Mouse (Mus musculus) CH12.LX (cell line): ENCODE results near the gene Gsap. TPM values are rescaled to one million over a fixed set of nuclear protein-coding genes. Genes with fewer than 3 reads are reported as not detected.

Experiments used
- DNase-seq: peaks from one replicate; pipeline ENCODE4 v3.0.0-alpha.2; 2013; ENCODE audit errors: extremely low read depth
- H3K27ac ChIP-seq: 2 replicates; pipeline ENCODE4 v1.5.1; 2012; ENCODE audit warnings: low read depth, mild to moderate bottlenecking, control low read depth, moderate library complexity; ENCODE audit not compliant: insufficient read depth
- H3K27me3 ChIP-seq: replicated peaks from 2 replicates; pipeline ENCODE3; 2012; ENCODE audit warnings: inconsistent platforms
- H3K36me3 ChIP-seq, 2 experiments: replicated peaks in 1 of 2; 2 replicates each; pipeline versions ENCODE3 to v1.6.1; 2012; ENCODE audit warnings: inconsistent platforms in 1 of 2, low read length in 1 of 2, mild to moderate bottlenecking in 1 of 2, mixed read lengths in 1 of 2, moderate library complexity in 1 of 2; ENCODE audit not compliant: control insufficient read depth in 1 of 2, insufficient read depth in 1 of 2
- H3K4me1 ChIP-seq, 2 experiments: 2 replicates each; pipeline ENCODE4 v1.6.1; 2012; ENCODE audit warnings: inconsistent platforms in 1 of 2, moderate library complexity in 1 of 2; ENCODE audit not compliant: insufficient read depth in 2 of 2, control insufficient read depth in 1 of 2
- H3K4me2 ChIP-seq: 2 replicates; pipeline ENCODE4 v1.6.1; 2012; ENCODE audit warnings: low read depth, mild to moderate bottlenecking, control low read depth; ENCODE audit not compliant: poor library complexity, insufficient read depth, severe bottlenecking
- H3K4me3 ChIP-seq, 3 experiments: fragments of 150-350 bp in 1 of 3; sonication (generic) in 1 of 3; replicated peaks in 1 of 3; 2 replicates each; pipeline versions ENCODE3 to v1.5.1; 2011 to 2012; ENCODE audit warnings: low read depth in 2 of 3, low read length in 2 of 3, mild to moderate bottlenecking in 2 of 3, moderate library complexity in 2 of 3, control low read depth in 1 of 3, improper control_type of control experiment in 1 of 3, inconsistent platforms in 1 of 3, mixed read lengths in 1 of 3; ENCODE audit not compliant: poor library complexity in 1 of 3
- H3K79me2 ChIP-seq: replicated peaks from 2 replicates; pipeline ENCODE4 v1.6.1; 2012; ENCODE audit warnings: mild to moderate bottlenecking, moderate library complexity; ENCODE audit not compliant: control insufficient read depth, poor library complexity, insufficient read depth, severe bottlenecking; ENCODE audit errors: extremely low read depth
- H3K9ac ChIP-seq: 2 replicates; pipeline ENCODE4 v1.6.1; 2012; ENCODE audit warnings: low read depth, mild to moderate bottlenecking, control low read depth, moderate library complexity; ENCODE audit not compliant: insufficient read depth
- H3K9me3 ChIP-seq: replicated peaks from 2 replicates; pipeline ENCODE3; 2012; ENCODE audit warnings: low read length, inconsistent platforms, mixed read lengths
- CHD2 ChIP-seq: IDR thresholded peaks from 2 replicates; pipeline ENCODE4 v1.6.1; 2011; ENCODE audit warnings: low read length, improper control_type of control experiment
- CTCF ChIP-seq, 2 experiments: IDR thresholded peaks in 1 of 2; conservative IDR thresholded peaks in 1 of 2; 2 replicates each; pipeline ENCODE4 v1.5.1; 2011 to 2012; ENCODE audit warnings: low read depth in 2 of 2, low read length in 2 of 2, improper control_type of control experiment in 1 of 2, inconsistent platforms in 1 of 2, mild to moderate bottlenecking in 1 of 2, moderate library complexity in 1 of 2
- HCFC1 ChIP-seq: IDR thresholded peaks from 2 replicates; pipeline ENCODE4 v1.6.1; 2012; ENCODE audit warnings: low read depth, mild to moderate bottlenecking, inconsistent platforms, low read length, improper control_type of control experiment
- JUND ChIP-seq: conservative IDR thresholded peaks from 2 replicates; pipeline ENCODE4 v1.6.1; 2011; ENCODE audit warnings: low read depth, low read length, improper control_type of control experiment
- KAT2A ChIP-seq: IDR thresholded peaks from 2 replicates; pipeline ENCODE4 v1.6.1; 2012; ENCODE audit warnings: low read length, improper control_type of control experiment, inconsistent platforms; ENCODE audit not compliant: insufficient replicate concordance
- MAFK ChIP-seq: IDR thresholded peaks from 2 replicates; pipeline ENCODE4 v1.6.1; 2011; ENCODE audit warnings: low read length, improper control_type of control experiment; ENCODE audit not compliant: insufficient replicate concordance
- MAX ChIP-seq: IDR thresholded peaks from 2 replicates; pipeline ENCODE4 v1.6.1; 2011; ENCODE audit warnings: low read length, improper control_type of control experiment
- MAZ ChIP-seq: IDR thresholded peaks from 2 replicates; pipeline ENCODE4 v1.6.1; 2012; ENCODE audit warnings: low read depth, mild to moderate bottlenecking, inconsistent platforms, low read length, improper control_type of control experiment, moderate library complexity
- NELFE ChIP-seq: IDR thresholded peaks from 2 replicates; pipeline ENCODE4 v1.6.1; 2011; ENCODE audit warnings: low read depth, low read length, improper control_type of control experiment
- PAX5 ChIP-seq: IDR thresholded peaks from 2 replicates; pipeline ENCODE4 v1.6.1; 2012; ENCODE audit warnings: low read length, inconsistent platforms, mixed read lengths
- POLR2A ChIP-seq: IDR thresholded peaks from 2 replicates; pipeline ENCODE4 v1.6.1; 2011; ENCODE audit warnings: low read depth, mild to moderate bottlenecking, improper control_type of control experiment, low read length
- POLR2AphosphoS2 ChIP-seq: IDR thresholded peaks from 2 replicates; pipeline ENCODE4 v1.6.1; 2011; ENCODE audit warnings: low read depth, low read length, improper control_type of control experiment
- RAD21 ChIP-seq: IDR thresholded peaks from 2 replicates; pipeline ENCODE4 v1.6.1; 2011; ENCODE audit warnings: low read depth, mild to moderate bottlenecking, low read length, improper control_type of control experiment, moderate library complexity
- RCOR1 ChIP-seq: conservative IDR thresholded peaks from 2 replicates; pipeline ENCODE4 v1.6.1; 2012; ENCODE audit warnings: low read depth, mild to moderate bottlenecking, inconsistent platforms, low read length, improper control_type of control experiment
- SIN3A ChIP-seq: IDR thresholded peaks from 2 replicates; pipeline ENCODE4 v1.6.1; 2012; ENCODE audit warnings: low read length, improper control_type of control experiment, inconsistent platforms
- SMC3 ChIP-seq: IDR thresholded peaks from 2 replicates; pipeline ENCODE4 v1.6.1; 2011; ENCODE audit warnings: low read depth, low read length, improper control_type of control experiment
- TBP ChIP-seq: conservative IDR thresholded peaks from 2 replicates; pipeline ENCODE4 v1.6.1; 2011; ENCODE audit warnings: low read depth, low read length, improper control_type of control experiment
- TCF12 ChIP-seq: IDR thresholded peaks from 2 replicates; pipeline ENCODE4 v1.6.1; 2014; ENCODE audit warnings: low read depth, mild to moderate bottlenecking, inconsistent platforms, low read length, improper control_type of control experiment
- UBTF ChIP-seq: IDR thresholded peaks from 2 replicates; pipeline ENCODE4 v1.6.1; 2012; ENCODE audit warnings: low read depth, mild to moderate bottlenecking, inconsistent platforms, low read length, improper control_type of control experiment, moderate library complexity
- USF1 ChIP-seq: IDR thresholded peaks from 2 replicates; pipeline ENCODE4 v1.6.1; 2014; ENCODE audit warnings: low read depth, mild to moderate bottlenecking, inconsistent platforms, low read length, improper control_type of control experiment
- ZC3H11A ChIP-seq: IDR thresholded peaks from 2 replicates; pipeline ENCODE4 v1.6.1; 2012; ENCODE audit warnings: low read depth, mild to moderate bottlenecking, inconsistent platforms, low read length, improper control_type of control experiment
- dilution Hi-C: fragments of 300-500 bp; cut with MboI; formaldehyde crosslinking; loops from 2 replicates; pipeline ENCODE4 v1.14.3; 2020; ENCODE audit warnings: low sequenced_read_pairs; ENCODE audit not compliant: extremely low pct_unique_long_range_greater_than_20kb, extremely low pct_ligation_motif_present
- in situ Hi-C: fragments of 300-500 bp; cut with MboI; formaldehyde crosslinking; loops from 3 replicates; pipeline ENCODE4 v1.14.3; 2019; ENCODE audit warnings: low sequenced_read_pairs, low pct_ligation_motif_present, low pct_unique_long_range_greater_than_20kb, mixed read lengths
- polyA plus RNA-seq: library from polyadenylated mRNA; unstranded; fragments of >175 nt; gene quantifications from 2 replicates; pipeline ENCODE4 v1.2.1, GENCODE M21; 2012; ENCODE audit warnings: low read depth; ENCODE audit not compliant: insufficient read length
- total RNA-seq, 2 experiments: library from RNA; depleted of rRNA; stranded (reverse); fragments of 300-350 nt in 1 of 2; fragments of >200 nt in 1 of 2; gene quantifications; 2 replicates each; pipeline ENCODE4 v1.2.3; 2012 to 2014

Gene Gsap
- total and polyA plus RNA-seq, 3 experiments, result 1.7 to 3.8 (median 2.2) TPM

DNA sequence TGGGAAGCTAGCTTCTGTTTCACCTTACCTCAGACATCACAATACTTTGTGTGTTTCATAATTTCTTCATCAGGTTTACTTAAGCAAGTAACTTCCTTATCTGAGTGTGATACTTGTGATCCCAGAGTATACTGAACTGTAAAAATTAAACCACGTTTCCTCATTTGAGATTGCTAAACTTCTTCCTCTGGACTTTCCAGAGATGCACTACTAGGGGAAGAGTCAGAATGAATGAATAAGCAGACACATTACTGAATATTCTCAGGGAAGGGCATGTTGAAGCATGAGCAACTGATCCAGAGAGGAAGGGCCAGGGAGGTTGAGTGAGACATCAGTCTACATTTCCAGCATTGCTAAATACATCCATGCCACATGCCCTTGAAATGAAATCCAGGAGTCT lies 3.0 kb downstream of the Gsap start:
- H3K27ac ChIP-seq, result no peak overlapping the region
- dilution Hi-C loops (no loop called here), in situ Hi-C loops (no loop called here)
- H3K27me3 ChIP-seq, result no peaks in the 10 kb centered on the region
- H3K4me2 ChIP-seq, result no peak overlapping the region
- no peaks in the 10 kb centered on the region for H3K79me2 ChIP-seq
- DNase-seq, result no peak
- TF ChIP-seq JUND (no peak), SIN3A (no peak), NELFE (no peak), CHD2 (no peak), TCF12 (no peak), MAX (no peak), ZC3H11A (no peak), RCOR1 (no peak), MAZ (no peak), CTCF (conservative IDR thresholded peaks at IDR 0.05 in 1 of 2, IDR thresholded peaks at IDR 0.05 in 1 of 2; ENCODE audit: low read depth in 2 of 2, low read length in 2 of 2) (no peak), POLR2A (no peak), UBTF (no peak), PAX5 (no peak), TBP (no peak), MAFK (no peak)
- peaks cover 0 to 14% of the 10 kb centered on the region in 2 experiments for H3K36me3 ChIP-seq
- peaks cover 8 to 45% of the 10 kb centered on the region in 2 experiments for H3K4me1 ChIP-seq
- H3K9me3 ChIP-seq, result peaks cover 12% of the 10 kb centered on the region
- H3K9ac ChIP-seq, result no peak overlapping the region
- H3K4me3 ChIP-seq, result no peak overlapping the region

DNA sequence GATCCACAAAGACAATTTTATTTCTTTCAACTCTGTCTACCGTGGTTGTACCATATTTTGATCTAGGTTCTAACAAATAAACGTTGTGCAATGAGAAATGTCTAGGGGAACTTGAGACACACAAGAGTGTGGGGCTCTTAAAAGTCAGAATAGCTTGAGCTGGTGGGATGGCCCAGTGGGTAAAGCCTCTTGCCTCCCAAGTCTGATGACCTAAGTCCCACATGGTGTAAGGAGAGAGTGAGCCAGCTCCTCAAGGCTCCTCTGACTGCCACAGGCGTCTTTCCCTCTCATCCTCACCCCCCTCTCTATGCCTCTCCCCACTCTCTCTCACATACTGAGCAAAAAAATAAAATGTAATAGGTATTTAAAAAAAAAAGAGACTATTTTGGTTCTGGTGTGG lies 3.4 kb downstream of the Gsap start:
- H3K4me1 ChIP-seq, result peaks cover 8 to 45% of the 10 kb centered on the region in 2 experiments
- H3K9ac ChIP-seq, result no peak overlapping the region
- H3K36me3 ChIP-seq, result peaks cover 0 to 16% of the 10 kb centered on the region in 2 experiments
- H3K27me3 ChIP-seq, result no peaks in the 10 kb centered on the region
- in situ Hi-C loops (no loop called here), dilution Hi-C loops (no loop called here)
- H3K4me2 ChIP-seq, result no peak overlapping the region
- H3K79me2 ChIP-seq, result no peaks in the 10 kb centered on the region
- no peak for DNase-seq
- H3K27ac ChIP-seq, result no peak overlapping the region
- H3K9me3 ChIP-seq, result peaks cover 12% of the 10 kb centered on the region
- no peak overlapping the region for H3K4me3 ChIP-seq
- TF ChIP-seq MAX (no peak), KAT2A (no peak), SMC3 (no peak), USF1 (no peak), PAX5 (no peak), MAFK (no peak), CTCF (conservative IDR thresholded peaks at IDR 0.05 in 1 of 2, IDR thresholded peaks at IDR 0.05 in 1 of 2; ENCODE audit: low read depth in 2 of 2, low read length in 2 of 2) (no peak), NELFE (no peak), RAD21 (no peak), POLR2A (no peak), UBTF (no peak), POLR2AphosphoS2 (no peak), HCFC1 (no peak)
